Mouse (Mus musculus) embryonic facial prominence, embryonic 15.5 days (tissue): ENCODE measurements around the gene 1700001J03Rik. TPM values are rescaled to one million over a fixed set of nuclear protein-coding genes. Genes with fewer than 3 reads are reported as not detected.

Source experiments
- ATAC-seq: fragments of 200-750 bp; cut with Nextera tagmentation; 2 replicates; pipeline ENCODE4 v1.8.0; 2017; ENCODE audit warnings: low read depth, moderate TSS enrichment; ENCODE audit not compliant: insufficient number of reproducible peaks, low FRiP score, low TSS enrichment
- H3K27ac ChIP-seq: fragments of 300-500 bp; sonication (generic); replicated peaks from 2 replicates; pipeline ENCODE4 v1.5.1; 2015; ENCODE audit warnings: mild to moderate bottlenecking, inconsistent platforms
- H3K27me3 ChIP-seq: fragments of 300-500 bp; sonication (generic); 2 replicates; pipeline ENCODE4 v1.6.1; 2015; ENCODE audit warnings: inconsistent platforms
- H3K36me3 ChIP-seq: fragments of 300-500 bp; sonication (generic); 2 replicates; pipeline ENCODE4 v1.6.1; 2015; ENCODE audit warnings: mild to moderate bottlenecking, inconsistent platforms
- H3K4me1 ChIP-seq: fragments of 300-500 bp; sonication (generic); 2 replicates; pipeline ENCODE4 v1.6.1; 2015; ENCODE audit warnings: inconsistent platforms
- H3K4me2 ChIP-seq: fragments of 300-500 bp; sonication (generic); replicated peaks from 2 replicates; pipeline ENCODE4 v1.6.1; 2015; ENCODE audit warnings: mild to moderate bottlenecking, inconsistent platforms
- H3K4me3 ChIP-seq: fragments of 300-500 bp; sonication (generic); replicated peaks from 2 replicates; pipeline ENCODE4 v1.5.1; 2015; ENCODE audit warnings: mild to moderate bottlenecking, inconsistent platforms
- H3K9ac ChIP-seq: fragments of 300-500 bp; sonication (generic); 2 replicates; pipeline ENCODE4 v1.6.1; 2015; ENCODE audit warnings: inconsistent platforms
- H3K9me3 ChIP-seq: fragments of 300-500 bp; sonication (generic); replicated peaks from 2 replicates; pipeline ENCODE4 v1.6.1; 2016; ENCODE audit warnings: inconsistent platforms
- WGBS: fragments of 180-500 bp; shearing (Covaris S2); methylation state at CpG from one replicate; pipeline ENCODE4 v1.1.7; 2015; 5-methylcytosine and 5-hydroxymethylcytosine counted together
- polyA plus RNA-seq: library from polyadenylated mRNA; unstranded; fragments of >200 nt; fragmentation: Nextera tagmentation; extraction: Ambion mirVana; gene quantifications from 2 replicates; pipeline ENCODE4 v1.2.1, GENCODE M21; 2015

The 1700001J03Rik gene
- polyA plus RNA-seq, 1 experiment from 2014 or later = not detected

DNA sequence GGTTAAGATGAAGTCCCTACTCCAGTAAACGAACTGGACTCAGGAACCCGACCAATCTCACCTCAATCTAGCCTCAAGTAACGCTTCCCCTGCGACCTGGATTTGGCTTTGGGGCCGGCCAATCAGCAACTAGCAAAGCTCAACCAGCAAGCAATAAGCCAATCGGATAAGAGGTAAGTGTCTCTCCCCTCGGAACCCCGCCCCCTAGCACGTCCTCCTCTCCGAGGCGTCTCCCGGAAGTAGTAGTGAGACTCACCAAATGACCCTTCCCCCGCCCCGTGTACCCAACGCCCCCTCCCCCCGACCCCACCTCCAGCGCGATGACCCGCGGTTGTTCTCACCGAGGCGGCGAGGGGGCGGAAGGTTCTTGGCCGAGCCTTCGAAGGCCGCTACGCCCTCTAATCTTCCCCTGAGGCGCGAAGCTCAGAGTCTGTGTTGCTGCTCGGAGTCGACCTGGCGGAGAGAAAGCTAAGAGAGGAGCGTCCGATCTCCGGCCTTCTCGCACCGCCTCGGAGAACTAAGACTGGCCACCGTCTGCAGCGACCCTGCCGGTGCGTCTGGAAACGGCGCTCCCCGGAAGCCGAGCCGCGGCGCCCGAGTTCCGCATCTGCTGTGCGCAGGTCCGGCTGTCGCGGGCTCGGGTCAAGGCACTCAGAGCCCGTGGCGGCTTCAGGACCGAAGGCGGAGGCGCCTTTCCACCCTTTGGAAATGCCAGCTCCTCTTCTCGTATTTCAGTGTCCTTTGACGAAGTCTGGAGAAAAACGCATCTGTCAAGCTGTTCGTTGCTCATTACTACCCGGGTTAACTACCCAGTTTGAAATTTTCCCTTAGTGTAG, 36.0 kb upstream of the 1700001J03Rik start, which contains the start of gene Rnf6:
Gene Rnf6 (minus strand): TSS at position 677 of the 836 bp plus-strand sequence.
- Histone ChIP-seq H3K9ac (peak within 1 kb of the TSS; percentile 66), H3K9me3 (no peaks in the 10 kb centered on the region), H3K4me1 (0 out of 2 replicates have a peak, but pooled peaks cover 10% of the 10 kb centered on the region), H3K4me3 (peak within 1 kb of the TSS; percentile 77), H3K27me3 (no peaks in the 10 kb centered on the region), H3K36me3 (peaks cover 24% of the 10 kb centered on the region), H3K27ac (peak within 1 kb of the TSS; percentile 98), H3K4me2 (peak within 1 kb of the TSS; percentile 62)
- under 1% methylated on average over 67 of the region's 67 CpGs for WGBS
- peak; percentile 99 for ATAC-seq

DNA sequence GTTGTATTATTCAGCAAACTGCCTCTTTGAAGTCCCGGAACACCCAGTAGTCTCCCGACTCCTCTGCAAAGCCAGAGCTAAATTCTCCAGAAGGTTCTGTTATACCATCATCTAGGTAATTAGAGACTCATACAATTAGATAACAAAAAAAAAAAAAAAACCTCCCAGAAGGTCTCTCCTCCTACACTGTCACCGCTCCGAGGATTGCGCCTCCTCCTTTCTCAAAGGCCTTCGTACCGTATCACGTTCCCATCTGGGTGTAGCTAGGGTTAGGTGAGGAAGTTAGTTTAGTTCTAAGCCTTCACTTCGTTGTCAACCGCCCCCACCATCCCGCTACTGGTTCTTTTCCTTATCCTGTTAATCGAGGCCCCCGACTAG, 35.4 kb upstream of the 1700001J03Rik start:
- H3K4me1 ChIP-seq = 0 out of 2 replicates have a peak, but pooled peaks cover 10% of the 10 kb centered on the region
- H3K36me3 ChIP-seq = peaks cover 30% of the 10 kb centered on the region
- peak overlapping the region; percentile 51; the same call in 1 of the 2 replicates for H3K9ac ChIP-seq
- peak overlapping the region; percentile 98 for H3K27ac ChIP-seq
- ATAC-seq = peak; percentile 45
- H3K27me3 ChIP-seq = no peaks in the 10 kb centered on the region
- H3K9me3 ChIP-seq = no peaks in the 10 kb centered on the region
- peak overlapping the region; percentile 77 for H3K4me3 ChIP-seq
- 6% methylated on average over 13 of the region's 13 CpGs for WGBS
- peak overlapping the region; percentile 62 for H3K4me2 ChIP-seq

DNA sequence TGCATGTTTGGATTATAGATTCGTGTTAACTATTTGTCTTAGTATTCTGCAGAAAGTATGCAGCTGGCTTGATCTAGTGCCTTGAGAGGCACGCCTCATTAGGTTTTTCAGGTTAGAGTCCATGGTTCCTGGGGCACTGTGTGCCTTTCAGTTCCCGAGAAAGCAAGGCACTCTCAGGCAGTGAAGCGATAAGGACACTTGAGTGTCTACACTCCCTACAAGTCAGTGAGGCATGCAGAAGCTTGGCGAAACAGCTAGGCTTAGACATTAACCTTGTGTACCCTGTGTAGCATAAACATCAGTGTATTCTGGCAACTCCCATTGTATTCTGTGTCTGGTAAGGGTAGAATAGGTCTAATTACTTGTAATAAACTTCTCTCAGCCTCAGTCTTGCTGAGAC, 20.4 kb upstream of the 1700001J03Rik start:
- no peak overlapping the region for H3K4me3 ChIP-seq
- 92% methylated on average over 5 of the region's 5 CpGs for WGBS
- H3K9ac ChIP-seq = no peak overlapping the region
- no peaks in the 10 kb centered on the region for H3K4me1 ChIP-seq
- no peaks in the 10 kb centered on the region for H3K27me3 ChIP-seq
- H3K9me3 ChIP-seq = no peaks in the 10 kb centered on the region
- H3K4me2 ChIP-seq = no peak overlapping the region
- H3K36me3 ChIP-seq = peaks cover 80% of the 10 kb centered on the region
- no peak overlapping the region for H3K27ac ChIP-seq
- ATAC-seq = no peak

DNA sequence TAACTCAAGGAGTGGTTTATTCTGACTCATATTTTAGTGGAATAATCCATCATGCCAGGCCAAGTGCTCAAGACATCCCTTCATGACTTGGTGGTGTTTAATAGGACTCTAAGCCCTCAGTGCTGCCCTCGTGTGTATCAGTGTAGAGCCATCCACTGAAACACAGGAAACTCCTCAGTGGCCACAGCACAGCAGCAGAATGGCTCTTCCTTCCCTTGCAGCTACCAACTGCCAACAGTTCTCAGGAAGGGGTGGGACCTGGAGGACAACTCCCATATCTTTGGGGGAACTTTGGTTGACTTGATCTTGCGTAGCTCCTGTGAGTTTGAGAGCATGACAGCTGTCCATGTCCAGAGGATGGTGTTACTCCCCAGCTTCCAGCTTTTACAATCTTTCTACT, 18.8 kb upstream of the 1700001J03Rik start:
- 81% methylated on average over 2 of the region's 2 CpGs for WGBS
- Histone ChIP-seq H3K4me1 (no peaks in the 10 kb centered on the region), H3K4me2 (no peak overlapping the region), H3K4me3 (no peak overlapping the region), H3K9me3 (no peaks in the 10 kb centered on the region), H3K27me3 (no peaks in the 10 kb centered on the region), H3K9ac (no peak overlapping the region), H3K36me3 (peaks cover 70% of the 10 kb centered on the region), H3K27ac (no peak overlapping the region)
- no peak for ATAC-seq

DNA sequence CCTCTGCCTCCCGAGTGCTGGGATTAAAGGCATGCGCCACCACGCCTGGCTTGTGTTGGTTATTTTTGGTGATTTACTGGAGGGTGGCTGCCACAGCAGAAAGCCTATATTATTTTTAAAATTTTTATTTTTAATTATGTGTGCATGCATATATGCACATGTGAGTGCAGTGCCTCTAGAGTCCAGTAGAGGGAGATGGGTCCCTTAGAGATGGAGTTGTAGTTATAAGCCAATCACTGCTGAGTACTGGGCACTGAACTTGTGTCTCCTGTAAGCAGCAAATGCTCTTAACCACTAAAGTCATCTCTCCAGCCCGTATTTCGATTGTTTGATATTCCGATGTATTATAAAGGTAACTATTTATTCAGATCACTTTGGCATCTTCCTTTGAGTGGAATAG, 15.5 kb upstream of the 1700001J03Rik start:
- Histone ChIP-seq H3K27me3 (no peaks in the 10 kb centered on the region), H3K9me3 (no peaks in the 10 kb centered on the region), H3K27ac (no peak overlapping the region), H3K4me1 (no peaks in the 10 kb centered on the region), H3K9ac (no peak overlapping the region), H3K4me3 (no peak overlapping the region), H3K4me2 (no peak overlapping the region), H3K36me3 (peaks cover 37% of the 10 kb centered on the region)
- no peak for ATAC-seq
- 95% methylated on average over 6 of the region's 6 CpGs for WGBS

DNA sequence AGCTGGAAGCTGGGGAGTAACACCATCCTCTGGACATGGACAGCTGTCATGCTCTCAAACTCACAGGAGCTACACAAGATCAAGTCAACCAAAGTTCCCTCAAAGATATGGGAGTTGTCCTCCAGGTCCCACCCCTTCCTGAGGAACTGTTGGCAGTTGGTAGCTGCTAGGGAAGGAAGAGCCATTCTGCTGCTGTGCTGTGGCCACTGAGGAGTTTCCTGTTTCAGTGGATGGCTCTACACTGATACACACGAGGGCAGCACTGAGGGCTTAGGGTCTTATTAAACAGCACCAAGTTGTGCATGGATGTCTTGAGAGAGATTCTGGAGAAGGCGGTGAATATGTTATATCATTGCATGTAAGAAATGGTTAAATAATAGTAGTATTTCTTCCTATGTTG, 14.4 kb upstream of the 1700001J03Rik start:
- Histone ChIP-seq H3K4me1 (no peaks in the 10 kb centered on the region), H3K27ac (no peak overlapping the region), H3K4me3 (no peak overlapping the region), H3K9me3 (no peaks in the 10 kb centered on the region), H3K9ac (no peak overlapping the region), H3K4me2 (no peak overlapping the region), H3K36me3 (peaks cover 27% of the 10 kb centered on the region), H3K27me3 (no peaks in the 10 kb centered on the region)
- no peak for ATAC-seq
- WGBS = 85% methylated on average over 2 of the region's 2 CpGs

DNA sequence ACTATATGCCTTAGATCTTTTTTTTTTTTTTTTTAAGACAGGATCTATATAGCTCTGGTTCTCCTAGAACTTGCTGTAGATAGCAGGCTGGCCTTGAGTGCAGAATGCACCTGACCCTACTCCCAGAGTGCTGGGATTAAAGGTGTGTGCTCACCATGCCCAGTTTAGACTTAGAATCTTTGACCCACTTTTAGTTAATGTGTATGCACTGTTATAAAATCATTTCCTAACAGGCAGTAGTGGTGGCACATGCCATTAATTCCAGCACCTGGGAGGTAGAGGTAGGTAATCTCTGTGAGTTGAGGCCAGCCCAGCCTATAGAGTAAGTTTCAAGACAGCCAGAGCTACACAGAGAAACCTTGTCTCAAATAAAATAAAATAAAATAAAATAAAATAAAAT, 14.0 kb upstream of the 1700001J03Rik start:
- Histone ChIP-seq H3K4me2 (no peak overlapping the region), H3K4me1 (no peaks in the 10 kb centered on the region), H3K36me3 (peaks cover 22% of the 10 kb centered on the region), H3K9me3 (no peaks in the 10 kb centered on the region), H3K27me3 (no peaks in the 10 kb centered on the region), H3K4me3 (no peak overlapping the region), H3K27ac (no peak overlapping the region), H3K9ac (no peak overlapping the region)
- ATAC-seq = no peak

DNA sequence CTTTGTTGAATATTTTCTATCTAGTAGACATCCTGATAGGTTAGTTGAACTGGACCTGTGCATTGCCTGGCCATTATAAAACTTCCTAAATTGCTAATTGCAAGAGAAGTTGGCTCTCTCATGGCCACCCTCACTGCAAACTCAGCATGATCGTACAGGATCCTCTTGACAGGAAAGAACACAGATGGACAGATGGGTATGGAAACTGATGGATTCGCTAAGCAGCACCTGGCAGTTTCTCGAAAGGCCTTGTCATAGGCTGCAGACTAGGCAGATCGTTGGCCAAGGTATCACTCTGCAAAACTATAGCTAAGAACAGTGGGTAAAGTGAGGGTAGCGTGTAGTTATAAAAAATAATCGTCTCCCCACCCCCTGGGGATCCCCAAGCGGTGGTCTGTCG, 8.3 kb upstream of the 1700001J03Rik start:
- H3K4me1 ChIP-seq = no peaks in the 10 kb centered on the region
- no peak overlapping the region for H3K27ac ChIP-seq
- no peak overlapping the region for H3K4me3 ChIP-seq
- H3K9ac ChIP-seq = no peak overlapping the region
- no peaks in the 10 kb centered on the region for H3K27me3 ChIP-seq
- no peak for ATAC-seq
- no peaks in the 10 kb centered on the region for H3K36me3 ChIP-seq
- no peak overlapping the region for H3K4me2 ChIP-seq
- 81% methylated on average over 8 of the region's 8 CpGs for WGBS
- no peaks in the 10 kb centered on the region for H3K9me3 ChIP-seq

DNA sequence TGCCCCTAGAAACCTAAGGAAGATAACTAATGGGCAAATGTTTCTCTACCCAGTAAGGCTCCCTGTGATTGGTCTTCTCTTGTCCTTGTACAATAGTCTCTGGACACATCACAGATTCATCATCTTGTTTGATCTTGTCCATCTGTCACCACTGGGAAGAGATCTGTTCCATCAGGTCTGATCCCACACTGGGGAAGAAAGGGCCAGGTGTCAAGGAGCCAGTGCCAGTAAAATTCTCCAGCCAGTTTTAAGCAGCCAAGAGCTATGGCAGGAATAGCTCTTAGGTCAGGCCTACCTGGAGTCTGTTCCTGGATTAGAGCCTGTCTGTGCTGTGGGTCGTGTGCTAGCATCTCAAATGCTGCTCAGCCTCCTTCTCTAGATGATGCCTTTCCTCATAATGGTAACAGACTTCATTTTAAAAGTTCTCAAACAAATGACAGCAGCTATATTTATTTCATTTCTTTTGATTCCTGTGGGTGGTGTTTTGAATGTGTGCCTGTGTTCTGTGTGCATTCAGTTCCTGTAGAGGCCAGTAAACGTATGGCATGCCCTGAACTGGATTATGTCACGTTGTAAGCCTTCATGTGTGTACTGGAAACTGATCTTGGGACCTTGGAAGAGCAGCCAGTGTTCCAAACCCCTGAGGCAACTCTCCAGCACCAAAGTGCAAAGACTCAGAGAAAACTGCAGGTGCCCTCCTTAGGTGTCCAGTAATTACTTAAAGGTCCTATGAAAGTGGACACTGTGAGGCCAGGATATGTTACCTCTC, 5.6 kb upstream of the 1700001J03Rik start:
- Histone ChIP-seq H3K9ac (no peak overlapping the region), H3K9me3 (no peaks in the 10 kb centered on the region), H3K27ac (no peak overlapping the region), H3K36me3 (no peaks in the 10 kb centered on the region), H3K27me3 (no peaks in the 10 kb centered on the region), H3K4me1 (no peaks in the 10 kb centered on the region), H3K4me3 (no peak overlapping the region), H3K4me2 (no peak overlapping the region)
- ATAC-seq = no peak
- WGBS = 51% methylated on average over 3 of the region's 3 CpGs

DNA sequence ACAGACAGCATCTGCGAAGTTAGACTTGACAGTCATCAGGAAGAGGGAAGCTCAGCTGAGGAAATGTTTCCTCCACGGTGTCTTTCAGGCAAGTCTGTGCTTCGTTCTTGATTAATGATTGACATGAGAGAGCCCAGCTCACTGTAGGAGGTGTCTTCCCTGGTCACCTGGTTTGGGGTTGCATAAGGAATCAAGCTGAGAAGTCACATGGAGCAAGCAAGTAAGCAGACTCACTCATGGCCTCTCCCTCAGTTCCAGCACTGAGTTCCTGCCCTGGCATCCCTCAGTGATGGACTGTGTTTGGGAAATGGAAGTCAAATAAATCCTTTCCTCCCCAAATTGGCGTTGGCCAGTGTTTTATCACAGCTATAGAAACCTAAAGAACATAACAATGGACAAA, 5.0 kb upstream of the 1700001J03Rik start:
- H3K9ac ChIP-seq = no peak overlapping the region
- no peak for ATAC-seq
- no peaks in the 10 kb centered on the region for H3K4me1 ChIP-seq
- H3K36me3 ChIP-seq = no peaks in the 10 kb centered on the region
- no peaks in the 10 kb centered on the region for H3K9me3 ChIP-seq
- 64% methylated on average over 4 of the region's 4 CpGs for WGBS
- no peak overlapping the region for H3K27ac ChIP-seq
- no peaks in the 10 kb centered on the region for H3K27me3 ChIP-seq
- no peak overlapping the region for H3K4me2 ChIP-seq
- no peak overlapping the region for H3K4me3 ChIP-seq

DNA sequence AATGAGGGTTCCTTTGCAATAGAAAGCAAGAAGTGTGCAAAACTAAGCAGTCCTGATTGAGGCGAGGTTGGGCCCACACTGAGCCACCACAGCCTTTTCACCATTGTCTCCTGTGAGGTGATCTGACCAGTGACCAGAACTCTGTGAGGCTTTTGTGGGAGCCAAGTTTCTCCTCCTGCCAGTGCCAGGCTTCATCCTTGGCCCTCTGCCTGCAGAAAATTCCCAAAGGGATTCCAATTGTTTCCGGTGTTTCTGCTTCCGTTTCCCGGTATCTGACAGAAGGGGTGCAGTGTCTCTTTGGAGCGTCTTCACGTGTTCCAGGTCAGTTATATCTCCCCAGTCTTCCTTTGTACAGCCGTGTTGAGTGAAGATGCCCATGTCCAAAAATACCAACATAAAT, 3.6 kb upstream of the 1700001J03Rik start:
- no peaks in the 10 kb centered on the region for H3K27me3 ChIP-seq
- no peaks in the 10 kb centered on the region for H3K4me1 ChIP-seq
- no peak overlapping the region for H3K9ac ChIP-seq
- H3K9me3 ChIP-seq = no peaks in the 10 kb centered on the region
- no peak for ATAC-seq
- 82% methylated on average over 7 of the region's 7 CpGs for WGBS
- H3K4me2 ChIP-seq = no peak overlapping the region
- no peaks in the 10 kb centered on the region for H3K36me3 ChIP-seq
- no peak overlapping the region for H3K27ac ChIP-seq
- no peak overlapping the region for H3K4me3 ChIP-seq
